Mouse (Mus musculus) kidney, postnatal 25 days (tissue): Measurements from ENCODE around the gene Wdfy1.

ENCODE experiments used
- DNase-seq, 2 experiments: peaks; one replicate each; pipeline ENCODE4 v3.0.0; 2021; ENCODE audit warnings: mixed read lengths in 2 of 2

The Wdfy1 gene

GRCm38 (mm10) chr1:79710678-79711077 is 65.3 kb downstream of the Wdfy1 start:
- peak in 1 of 2 experiments; percentile 44 for DNase-seq

- DNase-seq, result no peak
Measured at GRCm38 (mm10) chr1:79710216-79710615, 65.7 kb downstream of the Wdfy1 start.

DNA sequence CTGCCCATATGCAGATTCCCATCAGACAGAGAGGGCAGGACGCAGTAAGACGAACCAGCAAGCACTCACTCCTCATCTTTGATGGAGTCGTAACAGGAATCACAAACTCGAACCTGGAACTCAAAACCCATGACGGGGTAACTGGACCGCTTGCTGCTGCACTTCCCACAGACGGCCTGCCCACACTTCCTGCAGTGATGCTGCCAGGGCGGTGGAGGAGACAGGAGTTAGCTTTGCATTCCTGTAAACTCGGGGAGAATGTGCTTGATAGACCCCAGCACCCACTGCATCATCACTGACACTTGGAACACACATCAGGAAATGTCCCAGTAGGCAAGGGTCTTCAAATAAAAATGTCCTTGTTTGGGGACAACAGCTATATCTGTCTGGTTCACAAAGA is 68.6 kb downstream of the Wdfy1 start:
- no peak for DNase-seq

DNA sequence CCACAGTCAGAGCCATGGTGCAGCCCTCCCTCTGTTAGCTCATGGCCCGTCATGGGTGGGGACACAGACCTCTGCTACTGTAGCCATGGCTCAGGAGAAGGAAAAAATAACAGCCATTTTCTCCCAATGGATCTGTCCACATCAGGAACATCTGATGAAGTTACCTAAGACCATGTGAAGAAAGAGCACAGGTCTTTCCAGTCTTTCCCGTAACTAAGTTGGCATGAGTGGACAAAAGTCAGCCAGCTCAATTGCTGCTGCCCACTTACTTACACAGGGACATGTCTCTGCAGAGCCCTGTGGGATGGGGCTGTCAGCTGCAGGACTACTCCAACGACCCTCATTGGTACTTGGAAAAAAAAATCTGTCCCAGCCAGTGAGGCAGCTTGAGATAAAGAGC is 69.2 kb downstream of the Wdfy1 start:
- no peak for DNase-seq

GRCm38 (mm10) chr1:79704672-79705071 is 71.3 kb downstream of the Wdfy1 start:
- DNase-seq, result no peak

GRCm38 (mm10) chr1:79703520-79703919 is 72.4 kb downstream of the Wdfy1 start:
- no peak for DNase-seq

GRCm38 (mm10) chr1:79698506-79698905 is 77.4 kb downstream of the Wdfy1 start:
- DNase-seq, result no peak

GRCm38 (mm10) chr1:79697382-79697781 is 78.6 kb downstream of the Wdfy1 start:
- peak; percentile 24 to 43 for DNase-seq

DNA sequence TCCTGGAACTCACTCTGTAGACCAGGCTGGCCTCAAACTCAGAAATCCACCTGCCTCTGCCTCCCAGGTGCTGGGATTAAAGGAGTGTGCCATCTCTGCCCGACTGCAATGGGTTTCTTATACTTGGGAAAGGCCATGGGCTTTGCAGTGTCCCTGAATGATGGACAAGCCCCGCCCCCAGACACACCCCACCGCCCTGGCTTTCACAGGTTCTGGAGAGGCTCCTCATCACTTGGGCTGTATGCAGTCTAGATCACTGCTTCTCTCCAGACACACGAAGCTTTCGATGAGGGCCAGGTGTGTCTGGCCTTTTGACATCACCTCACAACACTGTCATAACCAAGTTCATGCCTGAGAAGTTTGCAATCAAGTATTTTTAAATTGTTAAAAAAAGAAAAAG is 79.0 kb downstream of the Wdfy1 start:
- DNase-seq, result no peak

DNA sequence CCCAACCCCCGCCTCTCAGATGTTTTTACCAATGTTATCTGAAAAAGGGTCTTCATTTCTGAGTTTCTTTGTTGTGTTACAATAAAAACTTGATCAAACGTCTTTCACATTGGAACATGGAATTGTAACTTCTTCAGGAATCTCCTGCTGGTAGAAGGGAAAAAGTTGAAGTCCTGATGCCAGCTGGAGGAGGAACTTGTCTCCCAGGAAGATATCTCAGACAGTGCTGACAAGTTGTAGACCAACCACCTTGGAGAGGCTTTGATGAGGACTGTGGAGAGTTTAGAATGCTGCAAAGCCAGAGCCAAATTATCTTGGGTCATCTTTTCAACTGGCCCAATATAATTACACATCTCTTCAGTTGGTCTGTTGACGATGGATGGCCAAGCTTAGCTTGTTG is 83.5 kb downstream of the Wdfy1 start:
- DNase-seq, result no peak

- DNase-seq, result no peak
Measured at GRCm38 (mm10) chr1:79687254-79687653, 88.7 kb downstream of the Wdfy1 start.

GRCm38 (mm10) chr1:79684027-79684426 is 91.9 kb downstream of the Wdfy1 start:
- no peak for DNase-seq

DNA sequence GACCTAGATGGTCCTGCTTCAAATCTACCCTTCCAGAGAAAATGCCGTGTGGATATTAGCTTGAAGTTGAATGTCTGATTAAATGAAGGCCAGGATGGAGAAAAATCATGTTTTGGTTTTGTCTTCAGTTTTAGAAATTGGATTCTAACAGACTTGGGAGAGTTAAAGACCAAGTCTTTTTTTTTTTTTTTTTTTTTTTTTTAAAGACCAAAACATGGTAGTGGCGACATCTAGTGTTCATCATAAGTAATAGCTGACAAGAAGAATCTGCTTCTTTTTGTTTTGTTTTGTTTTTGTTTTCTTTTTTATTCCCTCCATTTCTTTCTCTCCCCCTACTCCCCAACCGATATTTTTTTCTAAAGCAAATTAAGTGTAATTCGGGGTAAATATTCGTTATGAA is 93.0 kb downstream of the Wdfy1 start:
- no peak for DNase-seq

- DNase-seq, result no peak
Measured at GRCm38 (mm10) chr1:79680777-79681176, 95.2 kb downstream of the Wdfy1 start.

DNA sequence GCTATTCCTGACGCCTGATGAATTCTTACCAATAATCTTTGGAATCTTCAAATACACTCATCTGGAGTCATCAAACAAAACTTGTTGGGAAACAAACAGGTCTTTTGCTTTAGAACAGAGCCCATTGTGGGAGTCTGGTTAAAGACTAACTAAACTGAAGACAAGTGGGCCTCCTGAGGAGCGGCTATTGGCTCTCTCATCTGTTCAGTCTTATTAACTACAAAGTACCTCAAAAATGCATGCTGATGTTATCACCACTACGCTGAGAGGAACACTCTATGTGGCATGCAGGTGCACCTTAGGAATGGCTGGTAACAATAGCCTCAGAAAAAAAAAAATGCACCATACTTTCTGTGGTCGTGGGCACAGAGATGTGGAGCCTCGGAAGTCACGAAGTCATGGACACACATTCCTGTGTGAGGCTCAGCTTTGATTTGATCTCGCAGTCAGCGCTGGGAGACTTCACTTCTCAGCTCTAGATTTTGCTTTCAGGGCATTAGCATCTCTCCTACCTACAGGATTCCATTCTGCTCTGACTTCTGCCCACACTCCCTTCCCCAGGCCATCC is 97.7 kb downstream of the Wdfy1 start:
- DNase-seq, result no peak

- no peak for DNase-seq
Measured at GRCm38 (mm10) chr1:79675716-79676115, 100.2 kb downstream of the Wdfy1 start.

DNA sequence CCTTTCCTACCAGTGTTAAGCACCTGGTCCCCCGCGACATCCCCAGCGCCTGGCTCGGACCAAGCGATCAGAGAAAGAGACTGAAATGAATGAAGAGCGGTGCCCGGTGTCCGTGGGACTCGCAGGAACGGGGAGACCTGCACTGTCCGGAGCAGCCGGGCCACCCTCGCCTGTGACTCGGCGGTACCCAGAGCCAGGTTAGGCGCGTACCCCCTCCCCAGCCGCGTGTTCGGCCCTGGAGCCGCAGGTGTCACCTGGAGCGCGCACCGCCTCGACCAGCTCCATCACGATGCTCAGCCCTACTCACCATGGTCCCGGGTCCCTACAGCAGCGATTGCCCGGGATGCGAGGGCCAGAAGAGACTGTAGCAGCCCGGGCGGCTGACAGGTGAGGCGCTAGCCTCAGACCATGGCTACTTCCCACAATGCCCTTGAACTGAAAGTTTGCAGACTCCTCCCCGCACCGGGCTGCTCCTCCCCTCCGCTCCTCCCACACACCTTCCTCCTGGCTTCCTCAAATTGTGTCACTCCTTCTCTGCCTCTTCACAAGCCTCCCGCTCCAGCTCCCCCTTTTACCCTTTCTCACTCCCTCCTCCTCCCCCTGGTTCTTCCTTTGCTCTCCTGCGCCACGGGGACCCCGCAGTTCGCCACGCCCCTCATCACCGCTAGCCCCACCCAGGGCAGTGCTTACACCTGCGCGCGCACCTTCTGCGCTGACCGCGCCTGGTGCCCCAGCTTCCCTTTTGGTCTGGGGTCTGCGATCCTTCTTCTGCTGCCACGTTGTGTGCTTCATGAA is 104.2 kb downstream of the Wdfy1 start, which contains the start of gene Ap1s3:
Gene Ap1s3, minus strand, starts transcription at position 430 of the 795 bp plus-strand sequence.
- peak; percentile 77 to 86 for DNase-seq

- no peak for DNase-seq
Measured at GRCm38 (mm10) chr1:79671196-79671542, 104.8 kb downstream of the Wdfy1 start.

DNA sequence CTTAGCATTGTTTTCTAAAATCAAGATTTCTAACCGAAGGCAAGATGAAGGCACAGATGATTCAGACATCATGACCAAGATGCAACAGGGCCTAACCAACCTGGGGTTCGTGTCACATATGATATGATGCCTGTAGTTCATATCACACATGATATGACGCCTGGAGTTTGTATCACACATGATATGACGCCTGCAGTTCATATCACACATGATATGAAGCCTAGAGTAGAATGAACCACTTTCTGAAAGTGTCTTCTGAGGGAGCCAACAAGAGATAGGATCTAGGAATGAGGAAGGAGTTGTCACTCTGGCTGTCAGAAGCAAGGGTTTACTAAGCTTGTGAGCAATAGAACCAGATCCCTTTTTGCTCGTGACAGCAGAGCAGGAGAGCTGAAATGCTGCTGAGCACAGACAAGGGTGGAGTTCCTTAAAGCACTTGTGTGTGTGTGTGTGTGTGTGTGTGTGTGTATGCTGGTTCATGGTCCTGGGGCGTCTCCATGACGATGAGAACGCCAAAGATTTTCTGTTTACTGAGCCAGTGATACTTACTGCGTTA is 106.4 kb downstream of the Wdfy1 start:
- no peak for DNase-seq

GRCm38 (mm10) chr1:79664911-79665310 is 111.0 kb downstream of the Wdfy1 start:
- DNase-seq, result peak in 1 of 2 experiments; percentile 8

- no peak for DNase-seq
Measured at GRCm38 (mm10) chr1:79659598-79659997, 116.3 kb downstream of the Wdfy1 start.

DNA sequence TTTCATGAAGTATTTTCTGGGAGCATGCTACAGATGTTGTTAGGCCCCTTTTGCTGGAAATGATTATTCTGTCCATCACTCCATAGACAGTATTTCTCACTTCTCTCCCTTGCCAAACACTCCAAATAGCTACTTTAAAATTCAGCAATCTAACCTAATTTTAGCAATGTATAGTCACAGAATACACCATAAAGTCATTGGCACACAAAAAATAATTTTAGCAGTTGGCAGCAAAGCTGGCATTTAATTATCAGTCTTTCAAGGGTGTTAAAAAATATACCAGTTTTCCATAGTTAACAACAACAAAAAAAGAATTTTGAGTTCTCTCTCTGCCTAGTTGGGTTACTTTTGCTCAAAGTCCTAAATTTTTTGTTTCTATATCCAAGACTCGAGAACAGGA is 118.5 kb downstream of the Wdfy1 start:
- DNase-seq, result no peak

- DNase-seq, result no peak
Measured at GRCm38 (mm10) chr1:79655819-79656555, 120.0 kb downstream of the Wdfy1 start.

GRCm38 (mm10) chr1:79654948-79655347 is 121.0 kb downstream of the Wdfy1 start:
- no peak for DNase-seq
